Mouse (Mus musculus) cerebellum, adult 2 months (tissue): Measurements from ENCODE around the gene Ninl.

ENCODE experiments used
- CTCF ChIP-seq: fragments of 200-500 bp; IDR thresholded peaks from 2 replicates; pipeline ENCODE4 v1.5.1; 2011; ENCODE audit warnings: low read depth, mild to moderate bottlenecking, control low read depth, low read length, moderate library complexity, borderline replicate concordance; ENCODE audit not compliant: insufficient read depth
- POLR2A ChIP-seq: fragments of 200-500 bp; IDR thresholded peaks from 2 replicates; pipeline ENCODE4 v1.6.1; 2011; ENCODE audit warnings: low read length, control low read depth, borderline replicate concordance; ENCODE audit not compliant: insufficient read depth

DNA sequence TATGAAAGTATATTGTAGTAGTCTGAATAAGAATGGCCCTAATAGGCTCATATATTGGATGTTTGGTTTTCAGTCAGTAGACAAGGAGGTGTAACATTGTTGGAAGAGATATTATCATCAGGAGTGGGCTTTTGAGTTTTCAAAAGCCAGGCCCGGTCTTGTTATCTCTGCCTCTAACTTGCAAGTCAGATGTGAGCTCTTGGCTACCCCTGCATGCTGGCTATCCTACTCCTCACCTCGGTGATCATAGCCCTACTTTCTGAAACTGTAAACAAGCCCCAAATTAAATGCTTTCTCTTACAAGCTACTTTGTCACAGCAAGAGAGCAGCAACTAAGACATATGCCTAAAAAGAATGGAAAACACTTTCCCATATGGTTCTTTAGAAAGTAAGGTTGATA is 2.5 kb downstream of the Ninl start:
- TF ChIP-seq POLR2A (no peak), CTCF (no peak)
